Mouse (Mus musculus) cerebellum, adult 18-20 months (tissue): ENCODE measurements at regions not wholly inside any gene's neighbourhood (a gene's known extent, or its start where the extent isn't known, plus 50 kb on each side); places are given as distances from the start of the nearest gene placed in this dataset.

Experiments used
- DNase-seq, 2 experiments: peaks; one replicate each; pipeline ENCODE4 v3.0.0; 2021

DNA sequence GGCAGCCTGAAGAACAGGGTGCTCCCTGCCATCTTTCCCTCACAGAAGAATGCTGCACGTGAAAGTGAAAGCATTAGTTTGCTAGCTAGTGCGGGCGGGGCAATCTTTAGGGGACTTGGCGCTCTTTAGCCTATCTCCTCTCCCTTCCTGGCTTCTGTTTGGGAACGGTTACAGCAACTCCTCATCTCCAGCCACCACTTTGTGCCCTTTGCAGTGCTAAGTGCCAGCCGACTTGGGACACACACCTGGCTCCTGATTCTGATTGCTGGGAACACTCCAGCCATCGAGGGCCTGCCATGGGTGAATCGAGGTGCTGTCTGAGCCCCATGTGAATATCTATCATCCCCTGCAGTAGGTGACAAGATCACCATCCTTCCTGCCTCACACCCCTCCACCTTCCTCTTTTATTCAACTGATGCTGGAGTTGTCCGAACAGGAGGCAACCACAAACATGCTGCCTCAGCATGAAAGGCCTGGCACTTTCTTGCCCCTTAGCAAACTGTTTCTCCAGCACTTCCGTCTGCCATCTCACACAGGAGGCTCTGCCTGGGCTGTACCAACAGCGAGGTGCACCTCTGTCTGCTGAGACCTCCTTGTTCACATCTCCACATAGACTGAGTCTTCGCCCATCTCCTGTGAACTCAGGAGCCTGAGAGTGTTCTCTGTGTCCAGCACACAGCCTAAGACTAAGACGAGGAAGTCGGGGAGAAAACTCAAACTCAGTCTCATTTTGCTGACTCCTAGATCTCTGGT lies 66.2 kb upstream of the Glrp1 start:
- DNase-seq, result no peak

GRCm38 (mm10) chr1:88575291-88575690 lies 65.4 kb upstream of the Glrp1 start:
- no peak for DNase-seq

- DNase-seq, result no peak
These were observed 62.3 kb upstream of the Glrp1 start for GRCm38 (mm10) chr1:88572161-88572560.

GRCm38 (mm10) chr1:88568447-88569053 lies 58.7 kb upstream of the Glrp1 start:
- DNase-seq, result no peak

DNA sequence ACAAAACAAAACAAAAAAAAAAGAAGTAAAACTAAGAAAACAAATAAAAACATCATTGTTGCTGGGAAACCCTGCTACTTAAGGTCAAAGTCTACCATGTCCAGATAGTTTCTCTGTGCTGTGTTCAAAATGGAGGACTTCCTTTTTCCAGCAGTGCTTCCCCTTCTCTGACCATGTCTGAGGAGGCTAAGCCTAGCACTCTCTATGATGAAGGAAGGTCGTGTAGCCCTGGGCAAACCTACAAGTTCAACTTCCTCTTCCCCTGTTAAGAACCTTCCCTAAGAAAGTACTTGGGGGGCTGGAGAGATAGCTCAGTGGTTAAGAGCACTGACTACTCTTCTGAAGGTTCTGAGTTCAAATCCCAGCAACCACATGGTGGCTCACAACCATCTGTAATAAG lies 57.3 kb upstream of the Glrp1 start:
- no peak for DNase-seq

- no peak for DNase-seq
These were observed 56.6 kb upstream of the Glrp1 start for GRCm38 (mm10) chr1:88566426-88566825.

GRCm38 (mm10) chr1:88564825-88565224 lies 55.0 kb upstream of the Glrp1 start:
- DNase-seq, result no peak

DNA sequence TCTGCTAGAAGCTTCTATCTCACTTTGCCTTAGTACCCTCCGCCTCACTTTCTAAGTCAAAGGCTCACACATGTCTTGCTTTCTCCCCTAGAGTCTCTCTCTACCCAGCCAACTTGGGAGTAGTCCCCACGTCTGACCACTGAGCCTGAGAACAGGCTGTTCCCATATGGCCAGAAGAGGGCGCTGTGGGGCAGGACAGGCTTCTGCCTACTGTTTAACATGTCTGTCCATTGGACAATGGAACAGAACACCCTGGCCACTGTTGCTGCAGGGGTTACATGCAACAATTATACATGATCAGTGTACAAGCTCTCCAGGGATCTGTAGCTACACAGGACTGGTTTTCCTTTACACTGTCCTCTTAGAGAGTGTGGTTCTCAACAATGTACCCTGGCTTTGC lies 52.5 kb upstream of the Glrp1 start:
- peak; percentile 71 to 75 for DNase-seq

DNA sequence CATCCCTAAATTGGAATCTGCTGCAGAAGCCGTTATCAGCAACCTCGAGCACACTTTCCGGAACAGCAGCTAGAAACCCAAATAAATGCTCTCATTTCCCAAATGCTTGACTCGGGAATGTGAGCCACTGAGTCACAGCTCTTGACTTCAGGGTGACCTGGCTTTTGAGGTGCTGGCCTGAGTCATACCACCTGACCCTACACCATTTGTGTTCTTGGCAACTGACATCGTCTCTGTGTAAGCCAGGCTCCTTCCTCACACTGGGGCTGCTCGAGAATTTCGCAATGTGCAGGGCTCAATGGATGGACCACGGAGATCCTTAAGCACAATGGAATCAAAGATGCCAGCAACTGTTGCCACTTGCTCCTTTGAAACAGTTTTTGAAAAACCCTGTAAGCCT lies 50.9 kb upstream of the Glrp1 start:
- no peak for DNase-seq
